Mouse (Mus musculus): ENCODE measurements around the gene Tmem205. TPM values are rescaled to one million over a fixed set of nuclear protein-coding genes. Genes with fewer than 3 reads are reported as not detected.

Gene Tmem205
- 12.1 and 14.1 TPM in 2 replicates for total RNA-seq (2017)

GRCm38 (mm10) chr9:21927208-21927753 lies at the start of gene Tmem205, which contains the start of gene Ccdc159:
Gene Tmem205 (minus strand): TSS chr9:21927556.
Gene Ccdc159 (plus strand): TSS chr9:21927471.
- peak; percentile 76 for ATAC-seq (replicated peaks; ENCODE audit: low read depth, poor library complexity, severe bottlenecking)

DNA sequence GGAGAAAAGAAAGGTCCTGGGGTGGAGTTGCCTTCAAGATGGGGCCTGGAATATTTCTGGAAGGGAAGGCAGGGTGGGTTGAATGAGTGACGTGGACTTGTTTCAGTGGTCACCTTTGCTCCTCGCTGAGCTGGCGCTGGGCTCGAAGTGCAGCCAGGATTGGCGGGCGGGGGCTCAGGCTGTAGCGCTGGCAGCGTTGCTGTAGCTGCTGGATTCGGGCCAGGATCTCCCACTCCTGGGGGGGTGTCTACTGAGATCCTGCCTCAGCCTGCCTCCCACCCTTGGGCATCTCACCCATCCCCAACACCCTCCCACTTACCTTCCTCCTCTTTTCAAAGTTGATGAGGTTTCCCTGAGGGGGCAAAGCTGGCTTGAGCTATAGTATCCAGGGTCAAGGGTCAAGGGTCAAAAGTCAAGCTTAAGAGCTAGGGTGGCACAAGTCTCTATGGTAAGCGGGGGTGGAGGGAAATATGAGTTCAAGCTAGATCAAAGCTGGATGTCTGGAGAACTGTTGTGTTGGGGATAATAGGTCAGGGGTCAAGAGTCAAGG lies 49.3 kb upstream of the Tmem205 start:
- no peak for ATAC-seq (replicated peaks; ENCODE audit: low read depth, poor library complexity, severe bottlenecking)

DNA sequence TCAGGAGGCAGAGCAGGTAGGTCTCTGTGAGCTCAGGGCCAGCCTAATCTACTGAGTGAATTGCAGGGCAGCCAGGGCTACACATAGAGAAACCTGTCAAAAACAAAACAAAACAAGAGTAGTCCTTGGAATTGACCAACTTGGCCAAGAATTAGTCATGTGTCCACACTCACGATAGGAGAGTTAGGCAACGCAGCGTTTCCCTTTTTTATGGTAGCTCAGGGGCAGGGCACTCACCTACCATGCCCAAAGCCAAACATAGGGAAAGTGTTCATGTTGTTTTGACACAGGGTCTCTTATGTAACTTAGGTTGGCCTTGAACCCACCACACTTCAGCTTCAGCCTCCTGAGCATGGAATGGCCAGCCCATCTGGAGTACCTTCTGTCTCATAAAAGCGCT lies 41.9 kb upstream of the Tmem205 start:
- no peak for ATAC-seq (replicated peaks; ENCODE audit: low read depth, poor library complexity, severe bottlenecking)

- no peak for ATAC-seq (replicated peaks; ENCODE audit: low read depth, poor library complexity, severe bottlenecking)
Observed at GRCm38 (mm10) chr9:21968883-21969282, 41.5 kb upstream of the Tmem205 start.

DNA sequence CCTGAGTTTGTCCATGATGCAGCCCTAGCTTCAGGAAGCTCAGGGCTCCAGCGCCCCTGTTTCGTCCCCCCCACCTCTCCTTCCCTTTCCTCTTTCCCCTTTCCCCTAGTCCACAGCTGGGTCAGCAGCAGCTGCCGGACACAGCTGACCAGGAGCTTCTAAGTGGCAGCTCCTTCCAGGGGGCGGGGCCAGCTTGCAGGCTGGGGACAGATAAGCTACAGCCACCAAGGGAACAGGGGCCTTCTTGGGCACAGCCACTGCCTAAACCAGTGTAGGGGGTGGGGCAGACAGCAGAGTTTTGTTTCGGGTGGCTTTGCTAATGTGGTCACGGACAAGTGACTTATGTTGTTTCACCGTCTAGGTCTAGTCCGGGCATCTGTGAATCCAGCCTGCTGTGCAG lies 36.1 kb upstream of the Tmem205 start, which contains the start of gene Epor:
TSS of gene Epor (minus strand) at position 90 of the 400 bp plus-strand sequence.
- ATAC-seq (replicated peaks; ENCODE audit: low read depth, poor library complexity, severe bottlenecking) = peak; percentile 52

GRCm38 (mm10) chr9:21962416-21963059 lies 35.2 kb upstream of the Tmem205 start:
- peak; percentile 94 for ATAC-seq (replicated peaks; ENCODE audit: low read depth, poor library complexity, severe bottlenecking)

DNA sequence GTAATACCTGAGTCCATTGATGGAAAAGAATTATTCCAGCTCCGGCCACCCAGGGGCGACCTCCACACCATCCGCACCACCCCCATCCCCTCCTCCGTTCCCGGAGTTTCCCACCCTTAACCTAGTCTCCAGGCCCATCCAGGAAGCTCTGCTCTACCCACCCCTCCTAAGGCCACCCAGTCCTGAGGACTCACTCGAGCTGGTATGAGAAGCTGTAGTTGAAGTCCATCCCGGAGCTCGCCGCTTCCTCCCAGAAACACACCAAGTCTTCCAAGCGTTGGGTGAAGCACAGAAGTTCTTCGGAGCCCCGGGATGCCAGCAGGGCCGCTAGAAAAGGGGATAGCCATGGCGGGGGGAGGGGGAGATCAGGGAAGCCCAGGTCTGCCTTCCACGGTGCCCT lies 34.7 kb upstream of the Tmem205 start:
- peak; percentile 4; the same call in 1 of the 2 replicates for ATAC-seq (replicated peaks; ENCODE audit: low read depth, poor library complexity, severe bottlenecking)

GRCm38 (mm10) chr9:21961366-21961980 lies 34.1 kb upstream of the Tmem205 start:
- no peak for ATAC-seq (replicated peaks; ENCODE audit: low read depth, poor library complexity, severe bottlenecking)

DNA sequence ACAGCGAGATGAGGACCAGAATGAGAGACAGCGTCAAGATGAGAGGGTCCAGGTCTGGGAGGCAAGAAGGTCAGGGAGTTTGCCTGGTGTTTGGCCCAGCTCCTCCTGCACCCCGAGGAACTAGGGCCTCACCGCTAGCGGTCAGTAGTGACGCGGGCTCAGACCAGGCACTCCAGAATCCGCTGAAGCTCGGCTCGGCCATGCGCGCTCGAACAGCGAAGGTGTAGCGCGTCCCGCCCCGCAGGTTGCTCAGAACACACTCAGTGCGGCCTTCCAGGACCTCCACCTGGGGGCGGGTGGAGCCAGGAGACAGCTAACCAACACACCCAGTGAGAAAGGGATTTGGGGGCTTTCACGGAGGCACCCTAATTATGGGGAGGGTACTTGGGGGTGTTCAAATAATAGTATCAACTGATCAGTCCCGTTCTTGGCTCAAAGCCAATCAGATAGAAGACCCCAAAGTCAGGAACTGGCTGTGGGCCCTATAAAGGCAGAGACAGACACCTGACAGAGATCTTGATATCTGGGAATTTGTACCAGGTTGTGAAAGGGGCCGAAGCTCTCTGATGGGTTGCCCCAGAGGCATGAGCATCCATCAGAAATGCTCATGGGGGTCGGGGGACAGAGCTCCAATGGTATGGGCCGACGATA lies 33.3 kb upstream of the Tmem205 start:
- ATAC-seq (replicated peaks; ENCODE audit: low read depth, poor library complexity, severe bottlenecking) = no peak

- ATAC-seq (replicated peaks; ENCODE audit: low read depth, poor library complexity, severe bottlenecking) = no peak
Observed at GRCm38 (mm10) chr9:21960135-21960534, 32.8 kb upstream of the Tmem205 start.

DNA sequence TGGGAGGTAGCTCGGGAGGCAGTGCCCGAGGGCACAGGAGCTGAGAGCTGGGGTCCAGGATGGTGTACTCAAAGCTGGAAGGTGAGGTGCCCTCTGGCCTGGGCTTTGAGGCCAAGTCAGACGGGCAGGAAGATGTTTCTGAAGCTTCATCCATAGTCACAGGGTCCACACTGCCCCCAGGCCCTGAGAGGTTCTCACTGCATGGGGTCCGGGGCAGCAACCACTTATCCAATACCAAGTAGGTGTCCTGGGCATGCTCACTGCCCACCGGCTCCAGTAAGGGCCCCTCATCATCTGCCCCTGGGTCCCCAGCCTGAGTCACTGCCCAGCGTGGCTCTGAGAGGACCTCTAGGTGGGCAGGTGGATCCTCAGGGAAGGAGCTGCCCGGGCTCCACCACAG lies 31.9 kb upstream of the Tmem205 start:
- no peak for ATAC-seq (replicated peaks; ENCODE audit: low read depth, poor library complexity, severe bottlenecking)

DNA sequence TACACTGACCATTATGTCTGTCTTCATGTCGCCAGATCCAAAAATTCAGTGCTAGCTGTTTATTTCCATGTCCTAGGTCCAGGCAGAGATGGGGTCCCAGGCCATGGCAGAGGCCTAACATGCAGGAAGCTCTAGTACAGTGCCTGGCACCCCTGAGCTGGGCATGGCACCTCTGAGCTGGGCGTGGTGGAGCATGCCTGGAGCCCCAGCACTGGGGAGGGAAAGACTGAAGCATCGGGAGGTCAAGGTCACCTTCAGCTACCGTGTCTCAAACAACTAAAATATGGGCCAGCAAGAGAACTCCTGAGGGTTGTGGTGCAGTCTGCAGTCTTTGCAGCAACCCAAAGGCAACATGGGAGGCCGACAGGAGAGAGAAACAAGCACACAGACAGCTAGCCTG lies 31.0 kb upstream of the Tmem205 start:
- no peak for ATAC-seq (replicated peaks; ENCODE audit: low read depth, poor library complexity, severe bottlenecking)

GRCm38 (mm10) chr9:21955570-21956281 lies 28.4 kb upstream of the Tmem205 start, which contains the start of gene Swsap1:
Gene Swsap1 (plus strand): TSS chr9:21955755.
- peak; percentile 90 for ATAC-seq (replicated peaks; ENCODE audit: low read depth, poor library complexity, severe bottlenecking)

DNA sequence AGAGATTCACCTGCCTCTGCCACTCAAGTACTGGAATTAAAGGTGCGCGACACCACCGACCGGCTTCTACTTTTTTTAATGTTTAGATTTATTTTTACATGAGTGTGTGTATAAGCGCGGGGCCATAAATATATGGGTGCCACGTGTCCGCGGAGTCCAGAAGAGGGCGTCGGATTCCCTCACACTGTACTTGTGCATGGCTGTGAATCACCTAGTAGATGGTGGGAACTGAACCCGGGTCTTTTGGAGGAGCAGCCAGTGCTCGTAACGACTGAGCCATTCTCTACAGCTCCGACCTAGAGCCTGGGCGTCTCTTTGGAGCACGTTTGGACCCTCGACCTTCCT lies 27.8 kb upstream of the Tmem205 start:
- peak; percentile 55 for ATAC-seq (replicated peaks; ENCODE audit: low read depth, poor library complexity, severe bottlenecking)

DNA sequence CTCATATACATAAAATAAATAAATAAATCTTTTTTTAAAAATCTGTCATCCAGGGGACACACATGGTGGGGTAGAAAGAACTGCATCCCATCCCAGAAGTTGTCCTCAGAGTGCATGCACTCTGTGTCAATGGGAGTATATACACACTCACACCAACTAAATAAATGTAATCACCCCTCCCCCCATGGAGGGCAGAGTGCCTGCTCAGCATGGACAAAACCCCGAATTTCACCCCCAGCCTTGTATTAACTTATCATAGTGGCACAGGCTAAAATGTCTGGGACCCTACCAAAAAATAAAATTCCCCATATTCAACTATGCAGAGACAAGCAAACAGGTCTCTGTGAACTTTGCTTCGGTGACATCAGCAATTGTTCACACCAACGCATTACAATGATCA lies 27.3 kb upstream of the Tmem205 start:
- no peak for ATAC-seq (replicated peaks; ENCODE audit: low read depth, poor library complexity, severe bottlenecking)

DNA sequence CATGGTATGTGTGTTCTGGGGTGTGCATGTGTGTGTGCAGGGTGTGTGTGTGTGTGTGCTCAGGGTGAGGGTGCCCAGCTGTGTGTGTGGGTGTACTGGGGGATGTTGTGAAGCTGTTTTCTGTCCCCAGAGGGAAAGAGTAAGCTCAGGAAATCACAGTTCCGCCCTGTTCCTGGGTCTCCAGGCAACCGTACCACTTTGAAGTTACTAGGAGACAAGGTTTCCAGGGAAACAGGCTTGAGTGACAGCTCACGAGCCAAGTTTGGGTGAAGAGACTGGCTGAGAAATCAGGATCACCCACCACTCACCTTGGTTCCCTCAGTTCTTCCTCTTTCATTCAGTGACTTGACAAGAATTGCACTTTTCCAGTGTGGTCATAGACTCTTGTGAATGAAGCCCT lies 26.2 kb upstream of the Tmem205 start:
- ATAC-seq (replicated peaks; ENCODE audit: low read depth, poor library complexity, severe bottlenecking) = no peak

- no peak for ATAC-seq (replicated peaks; ENCODE audit: low read depth, poor library complexity, severe bottlenecking)
Observed at GRCm38 (mm10) chr9:21951977-21952376, 24.6 kb upstream of the Tmem205 start.

DNA sequence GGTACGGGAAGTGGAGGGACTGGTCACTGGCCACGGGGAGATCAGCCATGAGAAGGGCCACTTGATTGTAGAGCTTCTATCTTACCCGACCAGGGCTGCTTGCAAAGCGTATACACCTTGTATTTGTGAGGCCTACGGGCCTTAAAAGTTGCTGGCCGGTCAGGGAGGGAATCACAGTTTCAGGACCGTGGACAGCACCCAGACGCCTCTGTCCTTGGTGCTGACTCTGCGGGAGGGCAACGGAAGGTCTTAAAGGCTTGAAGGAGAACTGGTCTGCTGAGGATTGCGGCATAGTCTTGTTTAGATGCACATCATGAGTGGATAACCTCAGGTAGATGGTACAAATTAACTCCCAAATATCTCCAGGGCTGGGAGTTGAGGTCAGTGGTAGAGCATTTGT lies 23.0 kb upstream of the Tmem205 start:
- peak; percentile 77 for ATAC-seq (replicated peaks; ENCODE audit: low read depth, poor library complexity, severe bottlenecking)

- no peak for ATAC-seq (replicated peaks; ENCODE audit: low read depth, poor library complexity, severe bottlenecking)
Observed at GRCm38 (mm10) chr9:21948790-21949189, 21.4 kb upstream of the Tmem205 start.

DNA sequence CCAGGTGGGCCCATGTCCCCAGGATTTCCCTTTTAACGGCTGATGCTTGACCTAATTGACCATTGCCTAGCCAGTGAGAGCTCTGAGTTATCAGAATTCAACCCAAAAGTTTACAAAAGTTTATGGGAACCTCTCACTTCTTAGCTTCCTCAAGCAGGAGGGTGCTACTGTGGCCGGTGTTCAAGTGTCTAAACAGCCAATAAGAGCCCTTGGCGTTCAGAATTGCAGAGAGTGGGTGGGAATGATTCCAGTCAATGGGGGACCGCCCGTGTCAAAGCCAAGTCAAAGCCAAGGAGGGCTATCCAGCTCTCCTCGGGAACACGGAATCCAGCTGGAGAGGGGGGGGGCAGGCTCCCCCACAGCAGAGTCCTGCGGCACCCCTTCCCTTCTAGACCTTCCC lies 20.8 kb upstream of the Tmem205 start:
- no peak for ATAC-seq (replicated peaks; ENCODE audit: low read depth, poor library complexity, severe bottlenecking)
